In genomic region chr10:77152178-77152621, GRCm38 (mm10) we compare ENCODE assay signal across 8 mouse cellular contexts. TPM values are rescaled to one million over a fixed set of nuclear protein-coding genes. Genes with fewer than 3 reads are reported as not detected.
DNase-seq lines count a peak whose midpoint lies in the region; ATAC-seq lines count a peak whose summit lies in the region.

No protein-coding gene starts in this region.

- peak overlapping the region; percentile 87 for H3K27ac ChIP-seq in hindbrain, embryonic 10.5 days

- intact Hi-C loops in left cerebral cortex, postnatal 36 days (cut with DNase I), result no loop called here

- H3K36me3 ChIP-seq in hindbrain, embryonic 10.5 days, result peaks cover 15% of the 10 kb centered on the region; the same call in 1 of the 2 replicates

- H3K4me1 ChIP-seq in hindbrain, embryonic 10.5 days (replicated peaks), result peaks cover 74% of the 10 kb centered on the region

- H3K27me3 ChIP-seq in hindbrain, embryonic 10.5 days (ENCODE audit: insufficient read depth, poor library complexity, severe bottlenecking), result no peaks in the 10 kb centered on the region

- no peak for ATAC-seq in CD4-positive, CD25-positive, alpha-beta regulatory T cell, adult 4 months

- H3K9me3 ChIP-seq in hindbrain, embryonic 10.5 days, result no peaks in the 10 kb centered on the region

- DNase-seq in thymus, postnatal 4 days, result peak; percentile 41
- DNase-seq in thymus, postnatal 10 days (ENCODE audit: low spot score in 2 of 2), result no peak
- DNase-seq in hindbrain, embryonic 10.5 days (ENCODE audit: low spot score), result peak; percentile 77
- DNase-seq in liver, result peak; percentile 50
- peak; percentile 77 for DNase-seq in yolk sac, embryonic 10.5 days (ENCODE audit: low spot score)
- no peak for DNase-seq in left cerebral cortex, postnatal 36 days (ENCODE audit: low spot score in 2 of 2)
- no peak for DNase-seq in layer of hippocampus, postnatal 25 days (ENCODE audit: extremely low spot score in 1 of 2, low spot score in 1 of 2)

- peak overlapping the region; percentile 37; the same call in 1 of the 2 replicates for H3K4me3 ChIP-seq in hindbrain, embryonic 10.5 days

- WGBS in hindbrain, embryonic 10.5 days, result 9% methylated on average over 2 of the region's 2 CpGs

RNA-seq across cellular contexts. Expression of gene Col18a1, which starts 14.1 kb away (rescaled TPM):
- 147 and 167 TPM in 2 replicates for polyA plus RNA-seq in hindbrain, embryonic 10.5 days (2016; fragmentation: Nextera tagmentation; extraction: Ambion mirVana)
- polyA plus RNA-seq in CD4-positive, CD25-positive, alpha-beta regulatory T cell, adult 4 months (2017; shearing (Covaris generic)), result under 1 TPM in 1 of 2 experiments, not detected in 1; 0.16 TPM
- 1 to 10 TPM; 3.3 to 4.3 TPM for total RNA-seq in left cerebral cortex, postnatal 36 days (2021)
- 1 to 10 TPM; 3.3 to 3.8 TPM for total RNA-seq in layer of hippocampus, postnatal 25 days (2021)

Comparison
In these comparisons a context has a peak if more than half of its experiments do, and no peak if none do; other contexts are left out.
1. DNase-seq: peak in thymus, postnatal 4 days (single experiment), hindbrain, embryonic 10.5 days (single experiment), liver (single experiment) and yolk sac, embryonic 10.5 days (single experiment); none in thymus, postnatal 10 days (0 of 2), left cerebral cortex, postnatal 36 days (0 of 2) and layer of hippocampus, postnatal 25 days (0 of 2).